Mouse (Mus musculus) embryonic facial prominence, embryonic 14.5 days (tissue): Measurements from ENCODE around the gene Cherp. TPM values are rescaled to one million over a fixed set of nuclear protein-coding genes. Genes with fewer than 3 reads are reported as not detected.
A peak's percentile ranks its signal among the peaks of the same experiment; 100 is the strongest.

ENCODE experiments used
- ATAC-seq: fragments of 200-750 bp; cut with Nextera tagmentation; 2 replicates; pipeline ENCODE4 v1.8.0; 2017; ENCODE audit warnings: low read depth, moderate number of reproducible peaks, moderate TSS enrichment
- DNase-seq: peaks from one replicate; pipeline ENCODE4 v3.0.0-alpha.2; 2015; ENCODE audit warnings: low spot score
- H3K27ac ChIP-seq: fragments of 300-500 bp; sonication (generic); replicated peaks from 2 replicates; pipeline ENCODE4 v1.5.1; 2014; ENCODE audit warnings: low read depth, mild to moderate bottlenecking, low read length, moderate library complexity
- H3K27me3 ChIP-seq: fragments of 300-500 bp; sonication (generic); replicated peaks from 2 replicates; pipeline ENCODE4 v1.6.1; 2014; ENCODE audit warnings: low read length; ENCODE audit not compliant: control insufficient read depth, insufficient read depth
- H3K36me3 ChIP-seq: fragments of 300-500 bp; sonication (generic); 2 replicates; pipeline ENCODE4 v1.6.1; 2014; ENCODE audit warnings: low read length, mixed read lengths; ENCODE audit not compliant: control insufficient read depth, insufficient read depth
- H3K4me1 ChIP-seq: fragments of 300-500 bp; sonication (generic); 2 replicates; pipeline ENCODE4 v1.6.1; 2014; ENCODE audit warnings: antibody characterized with exemption, low read length; ENCODE audit not compliant: control insufficient read depth, insufficient read depth
- H3K4me2 ChIP-seq: fragments of 300-500 bp; sonication (generic); 2 replicates; pipeline ENCODE4 v1.6.1; 2014; ENCODE audit warnings: low read depth, mild to moderate bottlenecking, low read length, moderate library complexity, mixed read lengths
- H3K4me3 ChIP-seq: fragments of 300-500 bp; sonication (generic); 2 replicates; pipeline ENCODE4 v1.5.1; 2014; ENCODE audit warnings: low read depth, mild to moderate bottlenecking, low read length
- H3K9ac ChIP-seq: fragments of 300-500 bp; sonication (generic); 2 replicates; pipeline ENCODE4 v1.6.1; 2014; ENCODE audit warnings: low read depth, mild to moderate bottlenecking, low read length, moderate library complexity, mixed read lengths
- H3K9me3 ChIP-seq: fragments of 300-500 bp; sonication (generic); 2 replicates; pipeline ENCODE4 v1.6.1; 2016; ENCODE audit warnings: low read length; ENCODE audit not compliant: control insufficient read depth
- WGBS: fragments of 180-500 bp; shearing (Covaris S2); extraction: QIAGEN DNeasy Blood & Tissue Kit; methylation state at CpG from one replicate; pipeline ENCODE4 v1.1.7; 2014; 5-methylcytosine and 5-hydroxymethylcytosine counted together
- polyA plus RNA-seq: library from polyadenylated mRNA; unstranded; fragments of >200 nt; fragmentation: Nextera tagmentation; extraction: Ambion mirVana; gene quantifications from 2 replicates; pipeline ENCODE4 v1.2.1, GENCODE M21; 2014

The Cherp gene
- polyA plus RNA-seq, 1 experiment from 2014 or later, result 57.4 TPM

DNA sequence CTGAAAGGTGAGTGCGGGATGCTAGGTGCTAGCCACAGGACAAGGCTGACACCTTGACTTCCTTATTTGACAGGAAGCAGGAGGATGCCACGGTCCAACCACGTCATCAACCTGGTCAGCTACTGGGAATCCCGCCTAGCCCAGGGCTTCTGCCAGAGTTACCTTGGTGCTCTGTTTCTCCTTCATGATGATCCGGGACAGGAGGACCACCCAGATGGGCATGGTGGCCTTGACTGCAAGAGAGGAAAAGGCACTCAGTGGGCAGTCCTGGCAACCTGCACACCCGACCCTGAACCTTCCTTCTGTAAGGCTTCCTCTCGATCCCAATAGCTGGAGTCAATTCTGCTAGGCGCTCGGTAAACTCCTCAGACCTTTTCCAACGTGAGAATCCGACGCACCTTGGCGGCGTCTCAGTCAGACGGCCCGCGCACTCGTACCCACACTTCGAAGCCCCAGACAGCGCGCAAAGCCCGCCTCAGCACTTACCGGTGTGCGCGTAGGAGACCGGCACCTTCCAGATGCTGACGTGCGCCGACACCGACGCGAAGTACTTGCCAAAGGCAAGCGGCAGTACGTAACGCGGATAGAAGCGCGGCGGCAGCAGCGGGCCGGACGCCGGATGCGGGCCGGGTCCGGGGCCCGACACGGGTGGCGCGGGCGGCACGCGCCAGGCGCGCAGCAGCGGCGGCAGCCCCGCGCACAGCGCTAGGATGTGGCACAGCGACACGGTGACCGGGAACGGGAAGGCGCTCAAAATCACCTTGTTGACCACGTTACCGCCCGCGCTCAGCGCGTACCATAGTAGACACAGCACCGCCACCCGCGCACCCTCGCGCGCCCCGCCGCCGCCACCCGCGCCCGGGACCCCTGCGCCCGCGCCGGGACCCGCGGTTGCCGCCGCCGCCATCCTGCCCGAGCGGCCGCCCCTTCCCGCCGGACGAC, 16.9 kb upstream of the Cherp start, which contains the start of gene Slc35e1:
TSS of gene Slc35e1 (minus strand) at position 935 of the 942 bp plus-strand sequence.
- peak within 1 kb of the TSS; percentile 88 for H3K9ac ChIP-seq
- DNase-seq, result peak; percentile 35
- H3K27ac ChIP-seq, result peak within 1 kb of the TSS; percentile 83
- H3K4me1 ChIP-seq, result 0 out of 2 replicates have a peak, but pooled peaks cover 7% of the 10 kb centered on the region
- H3K27me3 ChIP-seq, result no peaks in the 10 kb centered on the region
- WGBS, result under 1% methylated on average over 46 of the region's 98 CpGs
- ATAC-seq, result no peak; the same call in none of the 2 replicates
- H3K9me3 ChIP-seq, result no peaks in the 10 kb centered on the region
- H3K4me2 ChIP-seq, result peak within 1 kb of the TSS; percentile 85
- peak within 1 kb of the TSS; percentile 91 for H3K4me3 ChIP-seq
- H3K36me3 ChIP-seq, result peaks cover 54% of the 10 kb centered on the region

DNA sequence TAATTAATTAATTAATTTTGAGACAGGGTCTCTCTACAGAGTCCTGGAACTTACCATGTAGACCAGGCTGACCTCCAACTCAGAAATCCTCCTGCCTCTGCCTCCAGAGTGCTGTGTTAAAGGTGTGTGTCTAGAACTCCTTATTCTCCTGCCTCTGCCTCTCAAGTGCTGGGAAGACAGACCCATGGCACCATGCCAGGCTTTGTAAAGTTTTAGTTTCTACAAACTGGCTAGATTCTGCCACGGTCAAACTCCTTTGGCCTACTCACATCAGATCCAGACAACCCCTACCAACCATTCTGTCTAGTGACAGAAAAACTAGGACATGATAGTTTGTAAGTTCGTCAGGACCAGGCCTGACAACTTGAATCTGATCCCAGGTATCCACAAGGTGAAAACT, 16.0 kb upstream of the Cherp start:
- H3K4me1 ChIP-seq, result 0 out of 2 replicates have a peak, but pooled peaks cover 7% of the 10 kb centered on the region
- H3K27ac ChIP-seq, result no peak overlapping the region
- no peak for DNase-seq
- H3K4me3 ChIP-seq, result peak overlapping the region; percentile 91
- no peaks in the 10 kb centered on the region for H3K9me3 ChIP-seq
- peak overlapping the region; percentile 69 for H3K4me2 ChIP-seq
- peak overlapping the region; percentile 88 for H3K9ac ChIP-seq
- no peak for ATAC-seq
- H3K27me3 ChIP-seq, result no peaks in the 10 kb centered on the region
- peaks cover 54% of the 10 kb centered on the region for H3K36me3 ChIP-seq
- 85% methylated on average over 2 of the region's 2 CpGs for WGBS

DNA sequence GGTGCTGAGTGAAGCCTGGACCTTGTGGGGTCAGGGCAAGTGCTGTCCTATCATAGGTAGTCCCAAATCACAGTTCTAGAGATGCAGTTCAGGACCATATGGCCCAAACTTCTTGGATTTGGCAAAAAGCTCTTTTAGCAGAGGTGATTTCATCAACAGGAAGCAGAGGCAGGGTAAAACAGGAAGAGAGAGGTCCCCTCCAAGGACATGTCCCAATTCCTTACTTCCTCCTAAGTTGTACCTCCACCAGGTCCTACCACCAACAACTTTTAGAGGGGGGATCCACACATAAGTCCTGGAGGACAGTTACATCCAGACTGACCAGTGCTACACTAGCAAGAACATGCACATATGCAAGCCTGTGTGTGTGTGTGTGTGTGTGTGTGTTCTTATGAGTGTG, 12.0 kb upstream of the Cherp start:
- Histone ChIP-seq H3K9ac (no peak overlapping the region), H3K4me2 (no peak overlapping the region), H3K9me3 (no peaks in the 10 kb centered on the region), H3K36me3 (peaks cover 69% of the 10 kb centered on the region), H3K27me3 (no peaks in the 10 kb centered on the region), H3K4me1 (0 out of 2 replicates have a peak, but pooled peaks cover 7% of the 10 kb centered on the region), H3K4me3 (no peak overlapping the region), H3K27ac (no peak overlapping the region)
- DNase-seq (no peak), ATAC-seq (no peak)

DNA sequence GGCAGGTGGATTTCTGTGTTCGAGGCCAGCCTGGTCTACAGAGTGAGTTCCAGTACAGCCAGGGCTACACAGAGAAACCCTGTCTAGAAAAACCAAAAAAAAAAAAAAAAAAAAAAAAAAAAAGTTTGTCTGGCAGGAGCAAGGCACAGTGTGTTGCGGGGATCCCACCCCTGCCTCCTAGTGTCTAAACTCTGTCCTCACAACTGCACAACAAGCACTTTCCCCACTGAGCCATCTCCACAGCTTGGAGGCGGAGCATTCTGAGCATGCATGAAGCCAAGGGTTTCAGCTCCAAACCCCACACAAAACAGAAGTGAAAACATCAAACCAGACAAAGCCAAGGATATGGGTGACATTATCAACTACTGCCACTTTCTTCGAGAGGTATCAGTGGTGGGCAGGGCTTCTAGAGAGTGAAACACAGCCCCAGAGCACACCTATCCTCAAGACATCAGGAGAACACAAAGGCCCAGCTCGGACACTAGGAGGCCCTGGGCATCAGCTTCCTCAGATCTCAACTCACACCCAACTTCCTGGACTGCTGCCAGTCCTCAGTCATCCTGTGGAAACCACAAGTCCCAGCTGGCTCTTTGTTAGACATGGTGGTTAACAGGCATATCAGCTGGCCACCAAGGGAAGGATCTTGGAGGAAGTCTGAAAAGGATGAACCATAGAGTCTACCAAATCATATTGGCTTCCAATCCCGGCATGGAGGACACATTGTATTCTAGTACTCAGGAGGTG, 10.6 kb upstream of the Cherp start:
- Histone ChIP-seq H3K9me3 (no peaks in the 10 kb centered on the region), H3K4me1 (no peaks in the 10 kb centered on the region), H3K27me3 (no peaks in the 10 kb centered on the region), H3K4me3 (no peak overlapping the region), H3K4me2 (no peak overlapping the region), H3K36me3 (peaks cover 80% of the 10 kb centered on the region), H3K27ac (no peak overlapping the region), H3K9ac (no peak overlapping the region)
- peak; percentile 50; the same call in 1 of the 2 replicates for ATAC-seq
- peak; percentile 57 for DNase-seq
- WGBS, result 85% methylated on average over 6 of the region's 6 CpGs

DNA sequence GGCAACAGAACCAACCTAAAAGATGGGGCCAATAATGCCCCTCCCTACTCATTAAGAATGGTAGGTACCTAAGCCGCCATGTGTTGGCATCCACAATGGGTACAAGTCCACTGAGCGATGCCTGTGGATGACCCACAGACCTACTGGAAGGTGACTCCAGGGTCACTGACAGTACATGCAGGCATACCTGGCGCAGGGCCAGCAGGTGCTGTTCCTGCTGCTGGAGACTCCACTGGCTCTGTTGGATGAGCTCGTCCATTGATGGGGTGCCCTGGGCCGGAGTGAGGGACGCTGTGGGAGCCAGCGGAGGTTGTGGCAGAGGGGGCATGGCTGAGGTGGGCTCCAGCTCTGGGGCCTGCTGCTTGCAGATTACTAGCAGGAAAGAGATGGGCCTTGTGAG, 4.3 kb downstream of the Cherp start:
- peaks cover 78% of the 10 kb centered on the region for H3K36me3 ChIP-seq
- no peak overlapping the region for H3K4me3 ChIP-seq
- WGBS, result 94% methylated on average over 6 of the region's 7 CpGs
- H3K9ac ChIP-seq, result no peak overlapping the region
- H3K4me2 ChIP-seq, result no peak overlapping the region
- peaks cover under 1% of the 10 kb centered on the region; the same call in 1 of the 2 replicates for H3K4me1 ChIP-seq
- H3K27ac ChIP-seq, result no peak overlapping the region
- ATAC-seq, result no peak
- H3K9me3 ChIP-seq, result no peaks in the 10 kb centered on the region
- H3K27me3 ChIP-seq, result no peaks in the 10 kb centered on the region
- no peak for DNase-seq

DNA sequence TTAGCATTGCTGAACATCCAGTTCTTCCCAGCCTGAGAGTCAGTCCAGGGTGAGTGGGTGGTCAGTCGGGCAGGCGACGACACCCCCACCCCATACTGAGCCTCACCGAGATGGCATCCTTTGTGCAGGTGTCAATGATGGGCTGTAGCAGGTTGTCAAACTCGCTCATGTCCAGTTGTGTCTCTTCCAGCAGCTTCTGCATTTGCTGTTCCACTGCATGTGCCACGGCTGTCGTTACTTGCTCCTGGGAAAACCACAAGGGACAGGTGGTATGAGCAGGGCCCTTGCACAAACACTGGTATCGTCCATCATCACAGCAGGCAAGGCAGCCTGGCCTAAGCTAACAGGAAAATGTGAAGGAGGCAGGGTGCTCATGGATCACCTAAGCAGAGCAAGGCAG, 5.0 kb downstream of the Cherp start:
- Histone ChIP-seq H3K4me1 (no peaks in the 10 kb centered on the region; the same call in 1 of the 2 replicates), H3K4me2 (no peak overlapping the region), H3K9me3 (no peaks in the 10 kb centered on the region), H3K4me3 (no peak overlapping the region), H3K9ac (no peak overlapping the region), H3K36me3 (peaks cover 85% of the 10 kb centered on the region), H3K27me3 (no peaks in the 10 kb centered on the region), H3K27ac (no peak overlapping the region)
- ATAC-seq (no peak), DNase-seq (no peak)
- 90% methylated on average over 8 of the region's 8 CpGs for WGBS

DNA sequence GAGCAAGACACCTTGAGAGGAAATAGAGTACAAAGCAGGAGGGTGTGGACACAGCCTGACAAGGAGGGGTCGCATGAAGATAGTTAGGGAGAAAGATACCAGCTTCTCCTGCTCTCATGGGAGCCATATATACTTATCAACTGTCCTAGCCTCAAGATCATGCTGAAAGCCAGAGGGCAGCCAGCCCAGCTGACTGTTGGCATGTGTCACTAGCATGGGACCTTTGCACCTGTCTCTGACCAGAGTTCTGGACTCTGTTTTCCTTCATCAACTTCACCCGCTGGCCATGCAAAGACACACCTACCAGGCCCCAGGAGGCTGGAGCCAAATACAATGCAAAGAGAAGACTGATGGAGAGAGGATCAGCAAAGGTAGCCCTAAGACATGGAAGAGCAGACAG, 5.8 kb downstream of the Cherp start:
- no peak overlapping the region for H3K27ac ChIP-seq
- H3K4me1 ChIP-seq, result no peaks in the 10 kb centered on the region; the same call in 1 of the 2 replicates
- no peak overlapping the region for H3K4me2 ChIP-seq
- no peak overlapping the region for H3K9ac ChIP-seq
- WGBS, result 100% methylated on average over 2 of the region's 2 CpGs
- no peak for ATAC-seq
- H3K4me3 ChIP-seq, result no peak overlapping the region
- no peaks in the 10 kb centered on the region for H3K9me3 ChIP-seq
- DNase-seq, result no peak
- peaks cover 93% of the 10 kb centered on the region for H3K36me3 ChIP-seq
- no peaks in the 10 kb centered on the region for H3K27me3 ChIP-seq

DNA sequence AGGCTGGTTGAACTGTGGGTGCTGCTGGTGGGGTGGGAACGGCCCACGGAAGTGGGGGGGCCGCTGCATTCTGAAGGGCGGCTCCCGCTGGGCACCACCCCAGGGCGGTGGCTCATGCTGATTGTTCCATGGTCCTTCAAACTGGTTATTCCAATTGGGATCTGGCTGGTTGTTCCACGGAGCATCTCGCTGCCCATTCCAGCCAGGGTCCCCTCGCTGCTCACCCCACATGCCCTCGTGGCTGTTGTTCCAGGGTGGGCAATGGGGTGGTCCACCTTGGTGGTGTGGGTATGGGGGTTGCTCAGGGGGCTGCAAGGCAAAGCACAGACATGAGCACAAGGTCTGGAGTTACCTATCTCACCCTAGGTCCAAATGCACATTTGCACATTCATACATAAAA, 10.8 kb downstream of the Cherp start:
- Histone ChIP-seq H3K27ac (no peak overlapping the region), H3K4me2 (no peak overlapping the region), H3K9me3 (no peaks in the 10 kb centered on the region), H3K27me3 (no peaks in the 10 kb centered on the region), H3K9ac (no peak overlapping the region), H3K36me3 (peaks cover 100% of the 10 kb centered on the region), H3K4me1 (no peaks in the 10 kb centered on the region), H3K4me3 (no peak overlapping the region)
- WGBS, result 100% methylated on average over 10 of the region's 10 CpGs
- no peak for DNase-seq
- no peak for ATAC-seq
